Mouse (Mus musculus) embryo, embryonic 11 days (tissue): ENCODE measurements at regions not wholly inside any gene's neighbourhood (a gene's known extent, or its start where the extent isn't known, plus 50 kb on each side); places are given as distances from the start of the nearest gene placed in this dataset.
"Not testable (repeated sequence)": the region's sequence is repeated elsewhere in the genome, so short reads cannot be mapped to it uniquely, and the experiment has no call there.

Source experiments
- DNase-seq: peaks from one replicate; pipeline ENCODE4 v3.0.0-alpha.2; 2015

DNA sequence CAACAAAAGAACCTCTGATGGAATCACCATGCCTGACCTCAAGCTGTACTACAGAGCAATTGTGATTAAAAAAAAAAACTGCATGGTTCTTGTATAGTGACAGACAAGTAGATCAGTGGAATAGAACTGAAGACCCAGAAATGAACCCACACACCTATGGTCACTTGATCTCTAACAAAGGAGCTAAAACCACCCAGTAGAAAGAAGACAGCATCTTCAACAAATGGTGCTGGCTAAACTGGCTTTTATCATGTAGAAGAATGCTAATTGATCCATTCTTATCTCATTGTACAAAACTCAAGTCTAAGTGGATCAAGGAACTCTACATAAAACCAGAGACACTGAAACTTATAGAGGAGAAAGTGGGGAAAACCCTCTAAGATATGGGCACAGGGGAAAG, 284.8 kb upstream of the Shh start:
- DNase-seq, result not testable (repeated sequence)

DNA sequence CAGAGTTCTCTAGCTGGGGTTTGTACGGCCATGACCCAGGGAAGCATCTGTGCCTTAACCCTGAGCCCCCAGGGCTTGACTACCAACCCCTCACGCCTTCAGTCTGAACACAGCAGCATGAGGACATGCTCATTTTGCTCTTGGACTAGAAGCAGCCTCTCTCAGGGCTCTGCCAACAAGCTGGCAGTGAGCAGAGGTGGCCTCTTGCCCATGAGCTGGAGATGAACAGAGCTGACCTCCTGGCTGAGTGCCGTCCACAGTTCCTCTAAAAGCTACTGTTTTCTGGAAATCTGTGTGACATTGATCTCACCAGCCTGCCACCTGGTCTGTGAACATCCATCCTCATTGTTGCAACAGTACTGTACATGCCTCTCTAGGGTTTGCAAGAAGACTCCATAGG, 267.7 kb upstream of the Shh start:
- no peak for DNase-seq

DNA sequence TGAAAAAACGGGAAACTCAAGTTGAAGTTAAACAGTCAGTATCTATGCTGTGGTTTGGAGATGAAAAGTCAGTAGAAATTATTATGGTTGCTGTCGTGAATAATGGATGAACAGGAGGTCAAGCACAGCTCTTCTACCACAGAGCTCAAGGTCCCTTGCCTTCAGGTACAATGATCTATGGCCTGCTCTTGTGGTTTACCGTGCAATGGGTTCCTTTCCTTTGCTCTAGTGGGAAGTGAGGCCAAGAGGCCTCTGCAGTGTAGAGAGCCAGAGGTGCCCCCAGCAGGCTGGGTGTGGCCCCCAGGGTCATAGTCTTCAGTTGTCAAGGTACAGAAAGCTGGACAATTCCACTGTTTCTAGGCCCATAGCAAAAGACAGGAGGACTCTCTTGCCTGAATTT, 255.0 kb upstream of the Shh start:
- no peak for DNase-seq

DNA sequence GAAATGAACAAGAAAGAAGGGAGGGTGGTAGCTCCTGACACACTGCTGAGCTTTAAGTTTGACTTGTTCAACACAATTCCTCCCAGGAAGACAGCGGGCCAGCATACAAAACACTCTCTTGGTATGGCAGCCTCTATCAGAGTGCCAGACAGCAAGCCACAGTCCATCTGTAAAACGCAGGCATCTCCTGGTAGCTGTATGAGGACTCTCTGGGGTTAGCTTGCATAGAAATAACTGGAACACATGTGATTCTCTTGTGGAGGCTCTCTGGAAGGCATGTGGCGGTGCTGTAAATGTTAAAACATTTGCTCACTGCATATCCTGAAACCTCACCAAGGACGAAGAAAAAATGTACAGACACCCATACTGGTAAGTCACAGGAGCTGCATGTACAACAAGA, 247.9 kb upstream of the Shh start:
- DNase-seq, result no peak

DNA sequence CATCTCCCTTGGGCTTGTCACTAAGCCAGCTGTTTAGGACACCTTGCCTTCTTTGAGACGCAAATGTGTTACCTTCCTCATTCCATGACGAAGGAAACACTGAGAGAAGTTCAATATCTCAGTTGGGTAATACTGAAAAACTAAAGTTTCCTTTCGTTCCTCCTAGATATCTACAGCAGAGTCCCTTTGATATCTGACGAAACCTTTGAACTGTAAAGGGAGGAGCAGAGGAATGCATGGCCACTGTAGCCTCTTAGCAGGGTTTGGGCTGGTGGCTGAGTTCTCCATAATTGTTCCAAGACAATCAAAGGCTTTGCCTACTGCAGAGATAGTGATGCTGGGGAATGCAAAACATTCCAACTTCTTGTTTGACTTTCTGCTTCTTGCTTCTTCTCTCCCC, 243.5 kb upstream of the Shh start:
- DNase-seq, result no peak

DNA sequence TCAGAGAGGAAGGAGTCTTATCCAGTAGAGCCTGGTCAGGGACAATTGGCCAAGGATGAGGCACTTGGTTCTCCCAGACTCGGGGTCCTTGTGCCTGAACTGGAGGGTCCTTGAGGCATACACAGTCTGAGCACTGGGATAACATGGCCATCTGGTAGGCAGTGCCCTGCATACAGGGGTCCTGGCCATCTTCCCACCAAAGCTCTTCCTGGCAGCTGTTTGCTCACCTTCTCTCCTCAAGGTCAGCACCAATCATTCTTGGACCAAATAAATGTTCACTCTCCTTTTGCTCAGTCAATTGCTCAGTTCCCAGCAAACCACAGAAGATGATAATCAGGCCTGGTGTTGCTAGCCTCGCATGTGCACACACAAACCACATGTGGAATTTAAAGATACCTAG, 242.6 kb upstream of the Shh start:
- no peak for DNase-seq

DNA sequence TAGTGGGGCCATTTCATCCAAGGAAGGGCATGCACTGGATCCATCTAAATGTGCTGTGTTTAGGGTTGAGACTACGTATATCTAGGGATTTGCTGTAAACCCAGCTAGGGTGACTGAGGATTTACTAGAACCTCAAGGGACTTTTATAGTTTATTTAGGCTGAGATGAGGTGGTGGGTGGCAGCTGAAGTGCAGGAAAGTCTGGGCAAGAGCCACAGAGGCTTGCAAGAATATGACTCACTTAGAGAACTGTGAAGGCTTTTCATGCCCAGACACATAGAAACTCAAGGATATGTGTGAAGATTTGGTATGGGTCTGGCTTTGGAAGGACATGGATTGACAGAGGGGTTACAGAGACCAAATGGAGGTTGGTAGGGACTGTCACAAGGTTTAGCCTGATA, 237.3 kb upstream of the Shh start:
- no peak for DNase-seq

DNA sequence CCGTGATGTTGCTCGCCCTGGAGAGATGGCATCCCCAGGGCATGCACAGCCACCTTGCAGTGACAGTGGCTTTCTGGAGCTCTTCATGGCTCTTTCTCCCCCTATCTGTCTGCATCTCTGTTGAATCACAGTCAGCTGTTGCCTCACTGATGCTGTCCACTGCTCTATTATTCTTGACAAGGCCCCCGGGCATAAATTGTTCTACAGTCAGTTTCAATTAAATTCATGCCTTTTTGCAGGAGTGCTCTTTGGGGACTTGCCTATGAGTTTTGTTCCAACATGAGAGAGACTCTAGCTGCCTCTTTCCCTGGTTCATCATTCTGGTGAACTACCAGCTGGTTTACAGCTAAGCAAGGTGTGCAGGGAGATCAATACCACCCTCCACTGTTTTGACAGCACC, 229.9 kb upstream of the Shh start:
- DNase-seq, result no peak

DNA sequence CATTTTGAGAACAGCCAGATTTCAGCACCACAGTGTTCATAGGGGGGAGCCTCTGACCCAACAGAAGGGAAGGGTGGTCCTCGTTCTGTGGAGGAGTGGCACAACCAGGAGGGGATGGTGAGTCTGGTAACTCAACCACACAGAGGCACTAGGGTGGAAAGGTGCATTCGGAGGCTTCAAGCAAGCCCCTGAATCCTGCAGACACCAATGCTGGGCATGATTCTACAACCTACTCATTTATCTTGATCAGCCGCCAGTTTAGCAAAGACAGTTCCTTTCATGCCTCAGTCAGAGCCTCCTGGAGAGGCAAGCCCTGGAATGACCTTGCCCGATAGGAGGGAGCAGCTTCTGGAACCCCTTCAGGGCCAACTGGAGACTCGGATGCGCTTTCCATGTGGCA, 223.1 kb upstream of the Shh start:
- DNase-seq, result no peak

DNA sequence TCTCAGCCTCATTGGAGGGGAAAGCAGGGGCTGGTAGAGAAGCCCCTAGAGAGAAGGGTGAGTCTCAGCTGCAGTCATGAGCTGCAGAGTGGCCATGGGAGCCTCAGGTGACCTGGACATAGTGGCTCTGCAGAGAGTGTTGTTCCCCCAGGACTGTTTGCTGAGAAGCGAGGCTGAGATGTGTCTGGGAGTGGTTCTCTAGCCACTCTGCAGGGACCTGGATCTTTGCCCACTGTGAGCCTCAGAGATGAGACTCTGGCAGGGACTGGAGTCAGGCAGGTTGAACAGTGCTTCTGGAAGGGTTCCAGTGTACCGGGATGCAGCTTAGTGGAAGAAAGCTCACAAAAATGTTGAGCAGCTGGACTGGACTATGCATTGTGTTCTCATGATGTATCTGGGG, 222.6 kb upstream of the Shh start:
- DNase-seq, result no peak

DNA sequence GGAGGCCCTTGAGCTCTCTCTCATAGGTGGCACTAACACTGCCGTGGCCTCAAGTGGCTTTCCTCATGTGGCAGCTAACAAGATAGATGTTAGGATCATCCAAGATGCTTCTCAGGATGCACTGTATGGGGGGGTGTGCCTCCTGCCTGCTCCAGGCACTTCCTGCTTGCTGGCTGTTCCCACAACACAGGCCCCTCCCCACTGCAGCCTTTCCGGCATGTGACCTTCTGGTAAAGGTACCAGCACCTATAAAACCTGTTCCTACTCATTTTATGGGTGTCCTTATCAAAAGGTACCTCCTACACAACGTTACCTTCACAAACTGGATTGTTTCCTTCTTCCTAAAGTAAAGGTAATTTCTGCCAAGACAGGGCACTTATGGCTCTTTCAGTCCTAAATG, 222.1 kb upstream of the Shh start:
- DNase-seq, result no peak

DNA sequence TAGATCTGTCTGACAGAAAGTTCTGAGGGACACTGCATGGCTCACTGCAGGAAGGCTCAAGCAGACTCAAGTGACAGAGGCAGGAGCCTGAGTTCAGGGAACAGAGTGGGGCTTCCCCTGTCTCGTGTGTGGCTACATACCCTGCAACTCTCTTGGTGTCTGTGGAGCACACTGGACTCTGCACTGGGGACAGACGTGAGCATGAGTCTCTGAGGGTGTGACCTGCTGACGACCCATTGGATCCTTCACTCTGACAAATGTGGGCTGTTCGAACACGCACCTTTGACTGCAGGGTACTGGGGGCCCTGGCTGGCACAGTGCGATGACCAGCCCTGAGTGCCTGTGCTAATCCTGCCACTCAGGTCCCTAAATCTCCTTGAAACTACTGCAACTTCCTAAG, 215.8 kb upstream of the Shh start:
- DNase-seq, result no peak

DNA sequence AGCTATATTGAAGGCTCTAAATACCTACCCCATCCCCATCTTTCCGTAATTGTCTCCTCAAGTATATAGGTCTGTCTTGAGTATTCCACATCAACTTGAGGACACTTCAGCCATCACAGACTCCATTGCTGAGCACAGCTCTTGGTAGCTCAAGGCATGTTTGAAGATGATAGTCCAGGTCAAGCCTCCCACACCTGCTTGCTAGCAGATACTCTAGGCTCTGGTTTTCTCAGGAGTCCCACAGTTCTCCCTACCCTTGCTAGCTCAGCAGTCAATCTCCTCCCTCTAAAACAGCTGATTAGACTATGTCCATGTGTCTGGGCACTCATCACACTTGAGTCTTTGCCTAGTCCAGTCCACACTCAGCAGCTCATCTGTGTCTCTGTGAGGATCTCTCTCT, 213.3 kb upstream of the Shh start:
- no peak for DNase-seq

DNA sequence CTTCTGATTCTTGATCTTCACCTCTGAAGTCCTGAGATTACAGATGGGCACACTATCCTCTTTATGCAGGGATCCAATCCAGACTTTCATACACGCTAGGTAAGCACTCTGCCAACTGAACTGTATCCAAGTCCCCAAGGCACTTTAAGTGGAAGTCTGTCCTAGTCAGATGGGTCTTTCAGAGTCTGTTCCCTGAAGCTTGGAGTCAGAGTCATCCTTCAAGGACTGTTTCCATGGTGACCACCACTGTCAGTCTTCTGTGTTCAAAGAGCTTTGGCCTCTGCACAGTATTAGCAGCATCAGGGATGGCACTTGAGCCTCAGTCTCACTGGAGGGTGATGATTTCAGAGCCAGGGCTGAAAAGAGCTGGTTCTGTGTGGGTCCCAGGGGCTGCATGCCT, 212.7 kb upstream of the Shh start:
- DNase-seq, result no peak

DNA sequence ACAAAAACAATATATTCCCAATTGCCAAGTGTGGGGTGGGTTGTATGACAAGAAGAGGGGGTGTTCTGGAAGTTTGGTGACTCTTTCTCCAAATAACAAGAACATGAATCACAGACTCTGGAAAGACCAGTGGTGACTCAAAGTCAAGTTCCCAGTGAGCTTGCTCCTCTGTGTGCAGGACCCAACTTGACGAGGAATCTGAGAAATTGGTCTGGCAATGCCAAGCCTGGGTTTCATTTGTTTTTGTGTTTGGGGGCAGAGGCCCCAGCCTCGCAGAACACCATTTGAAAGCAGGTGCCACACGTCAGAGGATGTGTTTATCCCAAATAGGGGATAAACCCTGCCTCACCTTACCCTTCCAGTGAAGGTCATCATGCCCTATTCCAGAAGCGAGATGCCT, 163.1 kb upstream of the Shh start:
- DNase-seq, result no peak

DNA sequence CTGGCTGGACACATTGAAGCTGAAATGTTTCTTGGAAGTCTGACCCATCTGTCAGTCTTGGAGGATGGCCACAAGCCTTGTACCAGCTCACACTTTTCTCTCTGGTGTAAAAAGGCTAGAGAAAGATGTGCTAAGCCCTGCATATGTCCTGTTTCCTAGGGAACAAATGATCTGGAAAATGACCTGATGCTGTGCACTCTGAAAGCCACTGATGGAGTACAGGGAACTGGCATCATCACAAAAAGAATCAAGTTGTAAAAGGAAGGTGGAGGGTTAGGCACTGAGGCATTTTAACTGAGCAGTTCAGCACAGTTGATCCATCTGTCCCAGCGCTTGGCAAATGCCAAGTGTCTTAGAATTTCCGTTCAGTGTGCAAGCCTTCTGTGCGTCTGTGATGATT, 144.8 kb upstream of the Shh start:
- DNase-seq, result no peak

DNA sequence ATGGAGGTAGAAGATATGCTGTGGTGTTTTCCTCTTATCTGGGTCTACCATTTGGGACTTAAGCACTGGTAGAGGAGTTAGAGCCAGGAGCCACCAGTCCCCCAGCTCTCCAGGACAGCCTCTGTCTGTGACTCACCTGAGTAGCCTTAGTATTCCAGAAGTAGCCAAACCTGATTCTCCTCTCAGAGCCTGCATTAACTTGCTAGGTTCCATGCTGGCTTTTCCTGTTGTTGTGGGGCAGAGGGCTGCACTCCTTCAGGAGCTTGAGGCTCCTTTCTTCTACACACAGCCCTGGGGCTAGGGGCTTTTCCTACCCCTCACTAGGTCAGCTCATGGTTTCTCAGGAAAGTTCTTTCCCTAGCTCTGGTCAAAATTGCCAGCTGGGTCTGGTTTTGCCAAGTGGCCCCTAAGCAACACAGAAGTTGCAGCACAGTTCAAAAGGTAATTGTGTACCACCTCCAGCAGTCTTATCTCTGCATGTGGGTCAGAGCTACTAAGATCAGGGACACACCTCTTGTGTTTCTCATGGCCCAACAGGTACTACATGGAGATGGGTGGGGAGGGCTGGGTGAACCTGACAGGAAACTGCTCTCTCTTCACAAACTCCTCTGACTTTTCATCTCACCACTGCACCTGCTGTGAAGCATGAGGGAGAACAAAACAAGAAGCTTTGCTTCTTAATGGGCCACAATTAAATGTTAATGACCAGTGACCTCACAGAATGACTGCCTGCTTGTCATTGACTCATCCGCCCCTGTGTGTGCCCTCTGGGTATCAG, 129.7 kb upstream of the Shh start:
- DNase-seq, result no peak

DNA sequence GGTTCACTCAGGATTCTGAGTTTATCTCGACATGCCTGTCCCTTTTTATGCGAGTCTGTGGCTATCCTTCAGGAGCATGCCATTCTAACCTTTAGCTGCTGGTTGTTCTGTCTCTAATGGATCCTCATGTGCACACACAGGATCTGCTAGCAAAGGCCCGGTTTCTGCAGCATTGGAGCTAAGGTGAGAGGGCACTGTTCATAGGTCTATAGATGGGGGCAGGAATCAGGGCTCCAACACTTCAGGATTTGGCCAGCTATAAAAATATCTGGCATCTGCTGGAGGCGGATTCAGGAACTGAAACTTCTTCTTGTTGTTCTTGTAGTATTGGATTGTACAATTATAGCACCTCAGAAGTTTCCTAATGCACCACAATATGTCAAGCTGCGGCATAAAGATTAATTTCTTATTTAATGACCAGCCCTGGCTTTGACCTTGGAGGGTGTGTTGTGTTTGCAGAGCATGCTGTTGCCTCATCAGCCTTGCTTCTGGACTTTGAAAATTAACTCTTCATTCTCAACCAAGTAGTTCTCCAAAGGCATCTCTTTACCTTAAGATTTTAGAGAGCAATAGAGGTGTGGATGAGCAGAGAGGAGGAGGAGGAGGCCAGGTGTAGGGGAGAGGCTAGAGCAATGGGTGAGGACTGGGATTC, 104.4 kb upstream of the Shh start:
- no peak for DNase-seq

DNA sequence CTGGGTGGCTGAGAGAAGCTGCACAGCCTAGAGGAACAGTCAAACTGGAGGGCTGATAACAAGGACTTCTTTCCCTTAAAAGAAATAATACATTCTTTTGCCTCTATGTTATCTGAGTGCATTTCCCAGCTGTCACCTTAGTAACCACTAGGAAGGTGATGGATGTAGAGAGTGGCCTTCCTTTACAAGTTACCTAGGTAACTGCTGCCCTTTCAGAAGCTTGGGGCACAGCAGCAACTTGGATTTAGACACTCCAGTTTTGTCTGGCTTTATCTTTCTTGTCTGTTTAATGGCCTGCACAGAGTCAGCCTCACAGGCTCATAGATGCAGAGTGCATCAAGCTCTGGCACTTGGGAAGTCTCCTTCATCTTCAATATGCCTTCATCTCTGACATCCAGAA, 101.4 kb upstream of the Shh start:
- DNase-seq, result peak; percentile 5

DNA sequence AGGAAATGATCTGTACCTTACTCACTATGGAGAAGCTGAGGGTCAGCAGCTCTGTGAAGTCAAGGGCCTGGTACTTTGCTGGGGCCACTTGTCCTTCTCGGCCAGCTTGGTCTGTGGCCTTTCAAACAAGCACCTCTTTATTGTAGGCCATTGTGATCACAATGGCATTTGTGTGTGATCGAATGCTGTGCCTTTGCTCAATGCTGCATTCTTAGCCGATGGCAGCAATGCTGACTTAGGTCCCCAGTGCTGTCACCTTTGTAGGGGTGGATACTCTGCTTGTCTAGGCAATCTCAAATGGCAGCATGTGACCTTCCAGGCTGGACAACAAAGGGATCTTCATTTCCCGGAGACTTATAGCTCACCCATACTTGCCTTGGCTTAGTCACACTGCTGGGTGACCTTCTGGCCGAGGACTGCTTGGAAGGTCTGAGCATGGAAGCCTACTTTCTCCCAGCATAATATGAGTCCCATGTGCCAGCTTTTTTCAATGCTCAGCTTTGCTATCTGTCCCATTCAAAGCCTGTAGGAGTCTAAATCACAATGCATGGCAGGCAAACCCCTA, 100.4 kb upstream of the Shh start:
- no peak for DNase-seq

DNA sequence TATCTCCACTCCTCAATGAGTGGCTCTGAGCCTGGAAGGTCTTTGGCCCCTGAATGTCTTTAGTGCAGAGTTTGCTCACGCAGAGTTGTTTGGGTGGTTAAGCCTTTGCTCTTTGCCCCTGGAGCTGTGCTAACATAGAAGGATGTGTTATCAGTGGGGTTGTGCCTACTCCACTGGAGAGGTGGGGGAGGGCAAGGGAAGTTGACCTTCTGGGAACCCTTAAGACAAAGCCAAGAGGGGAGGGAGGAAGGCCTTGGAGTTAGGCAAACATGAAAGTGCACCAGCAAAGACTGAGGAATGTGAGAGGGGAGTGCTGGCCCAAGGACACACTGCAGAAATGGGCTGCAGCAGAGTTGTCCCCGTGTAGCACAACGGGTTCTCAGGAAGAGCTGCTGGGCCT, 96.3 kb upstream of the Shh start:
- peak; percentile 7 for DNase-seq

DNA sequence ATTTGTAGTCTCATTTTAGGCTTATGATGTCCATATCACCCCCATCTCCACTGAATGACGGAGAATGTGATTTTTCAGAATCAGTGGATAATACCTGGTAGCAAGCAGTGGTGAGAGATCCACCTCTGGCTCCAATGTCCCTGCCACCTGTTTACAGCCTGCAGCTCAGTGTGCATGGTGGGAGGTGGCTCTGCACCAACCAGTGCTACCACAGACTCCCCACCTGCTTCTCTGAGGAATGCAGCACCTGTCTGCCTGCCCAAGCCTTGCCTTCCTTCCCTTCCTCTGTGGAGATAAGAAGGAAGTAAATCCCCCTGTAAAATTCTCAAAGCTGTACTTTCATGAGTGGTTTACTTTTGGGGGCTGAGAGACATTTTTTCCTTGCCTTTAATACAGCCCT, 95.9 kb upstream of the Shh start:
- DNase-seq, result no peak

DNA sequence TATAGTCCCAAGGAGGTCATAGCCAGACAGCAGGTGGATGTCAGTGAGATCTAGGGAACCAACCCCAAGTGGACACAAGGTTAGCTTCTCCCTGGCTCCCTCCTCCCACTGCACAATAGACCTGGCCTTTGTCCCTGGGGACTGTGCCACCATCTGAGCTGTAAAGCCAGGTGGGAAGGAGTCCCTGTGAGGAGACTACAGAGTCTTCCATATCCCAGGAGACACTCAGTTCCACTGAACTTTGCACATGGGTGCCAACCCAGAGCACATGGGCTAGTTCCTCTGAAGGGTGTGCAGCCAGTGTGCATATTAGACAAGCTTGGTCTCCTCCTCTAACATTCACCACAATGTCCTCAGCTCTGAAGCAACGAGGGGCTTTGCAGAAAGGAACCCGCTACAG, 86.5 kb upstream of the Shh start:
- DNase-seq, result no peak

DNA sequence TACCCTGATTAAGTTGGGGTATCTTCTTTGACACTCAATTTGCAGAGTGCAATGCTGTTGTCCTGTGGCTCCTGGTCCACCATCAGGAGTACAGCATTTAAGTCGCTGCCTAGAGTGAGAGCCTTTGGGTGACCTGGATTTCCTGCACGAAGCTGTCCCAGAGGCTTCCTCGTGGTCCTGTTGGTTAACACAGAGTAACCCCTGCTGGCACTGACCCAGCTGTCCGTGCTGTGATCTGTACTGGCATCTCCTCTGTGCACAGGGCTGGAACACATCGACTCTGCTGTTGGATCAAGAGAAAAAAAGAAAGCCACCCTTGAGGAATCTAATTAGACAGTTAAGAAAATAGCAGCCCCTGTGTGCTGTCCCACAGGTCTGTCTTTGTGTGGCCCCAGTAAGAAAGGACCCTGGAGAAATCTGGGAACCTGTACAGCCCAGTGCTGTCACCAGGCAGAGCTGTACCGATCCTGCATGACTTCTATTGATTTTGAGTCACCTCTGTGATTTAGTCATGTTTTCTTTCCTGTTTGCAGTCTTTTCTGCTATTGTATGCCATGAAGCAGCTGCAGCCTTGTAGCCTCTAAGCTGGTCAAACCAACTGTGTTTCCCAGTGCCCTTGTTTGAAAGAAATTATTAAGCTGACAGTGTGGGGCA, 63.3 kb upstream of the Shh start:
- no peak for DNase-seq
